Mouse (Mus musculus) cerebellum, adult (tissue): ENCODE data around the gene Eif3g.

Experiments used
- ATAC-seq: cut with Nextera tagmentation; 2 replicates; pipeline ENCODE4 v1.9.2; 2017; ENCODE audit warnings: mild to moderate bottlenecking, moderate library complexity, mixed read lengths; ENCODE audit not compliant: insufficient number of reproducible peaks, low FRiP score, low TSS enrichment

Gene Eif3g

GRCm38 (mm10) chr9:20889185-20890141, 9.0 kb downstream of the Eif3g start:
- ATAC-seq: no peak

GRCm38 (mm10) chr9:20888386-20888765, 10.0 kb downstream of the Eif3g start:
- ATAC-seq: 0 out of 2 replicates have a peak, but pooled peaks have one; percentile 2

GRCm38 (mm10) chr9:20887704-20888385, 10.6 kb downstream of the Eif3g start, which contains the start of gene Ppan:
Ppan (plus strand) TSS chr9:20888175.
- ATAC-seq: peak; percentile 97

- ATAC-seq: no peak
These were observed 11.2 kb downstream of the Eif3g start for GRCm38 (mm10) chr9:20887191-20887590.

- ATAC-seq: no peak
These were observed 11.9 kb downstream of the Eif3g start for GRCm38 (mm10) chr9:20886563-20886962.

- ATAC-seq: no peak
These were observed 19.2 kb downstream of the Eif3g start, which contains the start of gene Angptl6 for GRCm38 (mm10) chr9:20879097-20879792. Angptl6 (minus strand) TSS chr9:20879727.

- 0 out of 2 replicates have a peak, but pooled peaks have one; percentile 12 for ATAC-seq
These were observed 19.7 kb downstream of the Eif3g start for GRCm38 (mm10) chr9:20878710-20879065.

- peak; percentile 92 for ATAC-seq
These were observed 20.2 kb downstream of the Eif3g start for GRCm38 (mm10) chr9:20878041-20878709.

- no peak for ATAC-seq
These were observed 21.0 kb downstream of the Eif3g start for GRCm38 (mm10) chr9:20877118-20878040.

GRCm38 (mm10) chr9:20876318-20877117, 21.9 kb downstream of the Eif3g start:
- no peak for ATAC-seq

- no peak for ATAC-seq
These were observed 23.2 kb downstream of the Eif3g start for GRCm38 (mm10) chr9:20875021-20875790.

GRCm38 (mm10) chr9:20873521-20873920, 24.9 kb downstream of the Eif3g start:
- ATAC-seq: no peak

GRCm38 (mm10) chr9:20872991-20873390, 25.4 kb downstream of the Eif3g start:
- ATAC-seq: no peak

GRCm38 (mm10) chr9:20870211-20871173, 27.9 kb downstream of the Eif3g start:
- no peak for ATAC-seq

GRCm38 (mm10) chr9:20869246-20869645, 29.2 kb downstream of the Eif3g start:
- ATAC-seq: no peak

- ATAC-seq: peak; percentile 73
These were observed 29.9 kb downstream of the Eif3g start, which contains the start of gene A230050P20Rik for GRCm38 (mm10) chr9:20868448-20869001. A230050P20Rik (plus strand) TSS chr9:20868642.
